Mouse (Mus musculus) brain, embryonic 14.5 days (tissue): ENCODE measurements around the gene Eif3d.

ENCODE experiments used
- CTCF ChIP-seq: fragments of 200-500 bp; IDR thresholded peaks from 2 replicates; pipeline ENCODE4 v1.5.1; 2012; ENCODE audit warnings: inconsistent platforms, mild to moderate bottlenecking, moderate library complexity, borderline replicate concordance; ENCODE audit not compliant: insufficient read depth, insufficient read length; ENCODE audit errors: extremely low read depth
- POLR2A ChIP-seq: fragments of 200-500 bp; IDR thresholded peaks from 2 replicates; pipeline ENCODE4 v1.6.1; 2012; ENCODE audit warnings: mild to moderate bottlenecking, inconsistent platforms, borderline replicate concordance; ENCODE audit not compliant: poor library complexity, insufficient read depth, insufficient read length, severe bottlenecking; ENCODE audit errors: extremely low read depth

DNA sequence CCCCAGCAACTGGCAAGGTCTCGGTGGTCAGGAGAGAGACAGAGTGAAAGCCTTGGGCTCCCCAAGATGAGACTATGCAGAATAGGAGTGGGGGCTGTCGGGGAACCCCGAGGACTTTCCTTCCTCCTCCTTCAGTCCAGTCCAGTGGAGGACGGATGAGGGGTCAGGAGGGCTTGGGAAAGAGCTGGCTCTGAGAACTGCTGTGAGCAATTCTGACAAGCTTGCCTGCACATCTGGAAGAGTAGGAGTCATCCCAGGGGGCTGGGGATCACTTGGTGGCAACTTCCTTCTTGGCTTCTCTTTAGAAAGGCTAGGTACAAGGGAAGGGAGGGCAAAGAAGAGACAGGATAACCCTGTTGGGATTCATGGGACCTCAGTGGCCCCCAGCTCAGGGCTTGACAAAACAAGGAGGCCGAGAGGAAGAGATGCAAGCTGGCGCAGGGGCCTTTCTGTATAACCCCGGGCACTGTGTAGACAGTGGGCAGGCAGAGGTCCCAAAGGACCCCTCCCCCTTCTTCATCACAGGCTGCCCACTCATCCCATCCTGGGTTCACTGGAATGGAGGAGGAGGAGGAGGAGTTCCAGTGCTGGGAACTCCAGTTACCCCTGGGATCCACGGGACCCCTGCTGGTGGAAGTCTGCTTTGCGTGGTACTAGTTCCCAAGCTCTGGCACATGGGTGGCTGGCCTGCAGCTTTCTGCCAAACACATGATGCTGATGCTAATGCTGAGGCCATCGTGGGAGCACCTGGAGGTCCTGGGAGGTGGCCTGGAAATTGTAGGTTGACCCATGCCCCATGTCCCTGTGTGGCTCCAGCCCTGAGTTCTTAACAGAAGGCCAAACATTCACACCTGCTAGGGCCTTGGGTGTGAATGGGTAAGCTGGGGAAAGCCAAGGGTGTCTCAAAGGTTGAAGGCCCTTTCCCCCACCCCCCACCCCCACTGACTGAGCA, 49.8 kb downstream of the Eif3d start:
- TF ChIP-seq CTCF: peak; percentile 43; the same call in 1 of the 2 replicates
- TF ChIP-seq POLR2A: no peak
